Mouse (Mus musculus): ENCODE measurements around the gene Myog.

DNA sequence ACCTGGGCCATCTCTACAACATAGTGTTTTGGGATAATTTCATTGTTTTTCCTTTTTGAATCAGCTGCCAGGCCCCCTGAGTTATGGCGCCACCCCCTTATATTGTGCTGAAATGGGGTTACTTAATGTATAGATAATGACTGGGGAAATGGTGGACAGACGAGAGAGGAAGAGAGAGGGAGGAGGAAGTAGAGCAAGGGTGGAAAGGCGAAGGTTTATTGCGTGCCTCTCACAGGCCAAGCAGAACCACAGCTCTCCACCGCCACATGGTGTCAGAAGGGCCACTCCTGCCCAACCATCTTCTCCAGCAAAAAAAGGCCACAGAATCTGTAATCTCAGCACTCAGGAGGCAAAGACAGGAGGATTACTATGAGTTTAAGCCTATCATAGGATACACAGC lies 25.4 kb downstream of the Myog start:
- TF ChIP-seq CTCF (IDR thresholded peaks at IDR 0.05; ENCODE audit: control insufficient read depth, insufficient read depth, insufficient replicate concordance, low read depth, low read length) (no peak), POLR2A (IDR thresholded peaks at IDR 0.05; ENCODE audit: control insufficient read depth, low read depth, low read length) (no peak)
